Mouse (Mus musculus) CD4-positive naive resting alpha-beta T cell, adult 76 days (primary cell): ENCODE measurements around the gene Olfr315. TPM values are rescaled to one million over a fixed set of nuclear protein-coding genes. Genes with fewer than 3 reads are reported as not detected.

Experiments used
- total RNA-seq: library from RNA; stranded (reverse); gene quantifications from one replicate; pipeline ENCODE4 v1.2.4, GENCODE M21; 2023

The Olfr315 gene
- total RNA-seq, result not detected

DNA sequence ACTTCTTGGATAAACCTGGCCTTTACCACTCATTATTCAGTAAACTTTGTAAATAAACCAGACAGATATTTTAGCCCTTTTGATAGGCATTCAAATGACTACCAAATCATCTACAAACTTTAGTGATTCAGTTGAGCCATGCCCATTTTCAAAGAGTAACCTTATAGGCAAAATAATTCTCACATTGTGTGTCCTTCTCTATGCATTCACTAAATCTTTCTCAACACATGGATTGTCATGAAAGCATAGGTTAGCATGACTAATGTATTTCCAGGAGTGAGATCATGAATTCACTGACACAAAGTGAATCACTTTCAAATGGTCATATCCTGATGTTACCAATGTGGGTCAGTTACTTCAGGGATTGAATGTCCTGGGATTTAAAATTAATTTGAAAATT is at the start of gene Olfr315:
Gene Olfr315, plus strand, starts transcription at position 301 of the 400 bp plus-strand sequence.

GRCm38 (mm10) chr11:58723914-58724313 is 49.1 kb upstream of the Olfr315 start, which contains the start of gene Olfr318:
Gene Olfr318 (minus strand): TSS chr11:58724014.

DNA sequence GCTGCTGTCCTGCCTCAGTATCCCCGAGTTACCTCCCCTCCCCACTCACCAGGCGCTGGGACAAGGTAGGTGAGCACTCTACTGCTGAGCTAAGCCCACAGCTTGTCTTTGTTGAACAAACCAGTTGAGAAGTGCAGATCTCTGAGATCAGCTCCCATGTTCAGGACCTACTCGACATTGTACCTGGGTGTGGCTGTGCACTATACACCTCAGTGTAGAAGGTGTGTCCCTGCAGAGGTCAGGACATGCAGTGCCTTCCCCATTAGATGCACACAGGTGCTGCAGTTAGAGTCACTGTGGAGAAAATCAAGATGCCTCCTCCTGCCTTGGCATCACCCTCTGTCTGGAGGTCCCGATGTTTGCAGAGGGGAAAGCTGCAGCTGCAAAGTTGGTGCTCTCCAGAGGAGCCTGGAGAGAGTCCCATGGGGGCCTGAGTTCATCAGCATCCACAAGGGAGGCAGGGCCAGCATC is 34.2 kb upstream of the Olfr315 start, which contains the start of gene Olfr317:
Gene Olfr317, minus strand, starts transcription at position 421 of the 471 bp plus-strand sequence.

DNA sequence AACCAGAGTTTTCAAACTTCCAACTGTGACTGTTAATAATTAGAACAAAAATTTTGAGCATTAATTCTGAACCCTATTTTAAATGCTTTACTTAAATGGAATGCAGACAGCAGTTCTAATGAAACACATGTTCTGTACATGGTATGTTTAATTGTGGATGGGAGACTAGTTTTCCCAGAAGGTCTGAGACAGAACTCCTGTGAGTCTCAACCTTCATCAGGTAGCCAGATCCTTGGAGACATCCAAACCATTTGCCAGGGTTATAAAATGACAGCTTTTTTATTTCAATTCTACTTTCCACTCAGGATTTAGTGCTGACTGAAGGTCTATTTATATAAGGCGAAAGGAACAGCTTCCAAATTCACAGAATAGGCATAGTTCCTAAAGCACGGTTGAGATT is 20.6 kb upstream of the Olfr315 start, which contains the start of gene Olfr316:
Gene Olfr316, plus strand, starts transcription at position 301 of the 400 bp plus-strand sequence.

DNA sequence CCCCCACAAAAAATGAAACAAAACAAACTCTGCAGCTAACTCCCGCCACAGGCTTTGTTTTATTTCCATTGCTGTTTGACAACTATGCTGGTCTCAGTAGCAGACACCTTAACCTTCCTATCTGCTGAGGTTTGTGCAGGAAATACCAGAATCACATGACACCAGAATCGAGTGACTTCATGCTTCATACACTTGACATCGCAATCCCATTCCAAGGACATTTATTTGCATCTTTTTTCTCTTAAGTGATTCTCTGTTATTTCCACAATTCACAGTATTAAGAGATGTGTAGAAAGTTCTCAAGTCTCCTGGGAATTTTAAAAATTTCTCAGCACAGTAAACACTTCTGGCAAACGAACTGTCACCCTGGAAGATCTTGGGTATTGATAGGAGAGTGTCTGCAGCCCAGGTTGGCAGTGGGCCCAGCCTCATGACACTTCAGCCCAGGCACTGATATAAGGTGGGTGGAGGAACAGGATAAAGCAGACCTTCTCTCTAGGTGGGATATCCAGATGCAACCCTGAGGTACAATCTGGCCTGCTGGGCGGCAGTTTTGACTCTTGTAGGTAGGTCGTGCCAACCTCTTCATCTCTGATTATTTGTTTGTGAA is 9.6 kb downstream of the Olfr315 start, which contains the start of gene Olfr314:
Gene Olfr314, plus strand, starts transcription at position 473 of the 610 bp plus-strand sequence.

GRCm38 (mm10) chr11:58801558-58802228 is 28.7 kb downstream of the Olfr315 start, which contains the start of gene Fam183b:
Gene Fam183b (minus strand): TSS chr11:58801960.

GRCm38 (mm10) chr11:58814700-58815099 is 41.7 kb downstream of the Olfr315 start, which contains the start of gene Olfr313:
Gene Olfr313 (plus strand): TSS chr11:58815000.

GRCm38 (mm10) chr11:58828937-58829336 is 55.9 kb downstream of the Olfr315 start, which contains the start of gene Olfr312:
Gene Olfr312 (plus strand): TSS chr11:58829237.

Other genes with a start within 250 kb of the Olfr315 start
- gene Olfr330, start 238.4 kb upstream of the Olfr315 start, total RNA-seq, result not detected
- not detected for gene Olfr329-ps, start 226.8 kb upstream of the Olfr315 start, total RNA-seq
- 0.56 TPM for gene Olfr328, start 217.6 kb upstream of the Olfr315 start, total RNA-seq
- not detected for gene Olfr224, start 202.6 kb upstream of the Olfr315 start, total RNA-seq
- not detected for gene Olfr325, start 195.5 kb upstream of the Olfr315 start, total RNA-seq
- gene Olfr324, start 178.1 kb upstream of the Olfr315 start, total RNA-seq, result not detected
- gene 2210407C18Rik, start 157.1 kb upstream of the Olfr315 start, total RNA-seq, result not detected
- not detected for gene Olfr323, start 142.7 kb upstream of the Olfr315 start, total RNA-seq
- gene Trim58, start 132.7 kb upstream of the Olfr315 start, total RNA-seq, result 0.35 TPM
- gene Olfr322, start 114.4 kb upstream of the Olfr315 start, total RNA-seq, result not detected
- gene Olfr320, start 92.1 kb upstream of the Olfr315 start, total RNA-seq, result not detected
- not detected for gene Olfr319, start 74.0 kb upstream of the Olfr315 start, total RNA-seq
- gene Olfr318, start 49.2 kb upstream of the Olfr315 start, total RNA-seq, result 0.70 TPM
- not detected for gene Olfr317, start 34.0 kb upstream of the Olfr315 start, total RNA-seq
- gene Olfr316, start 20.5 kb upstream of the Olfr315 start, total RNA-seq, result not detected
- gene Olfr314, start 9.8 kb downstream of the Olfr315 start, total RNA-seq, result not detected
- gene Fam183b, start 28.8 kb downstream of the Olfr315 start, total RNA-seq, result not detected
- not detected for gene Olfr313, start 41.8 kb downstream of the Olfr315 start, total RNA-seq
- not detected for gene Olfr312, start 56.0 kb downstream of the Olfr315 start, total RNA-seq
- not detected for gene Olfr311, start 66.1 kb downstream of the Olfr315 start, total RNA-seq
- gene Gm12258, start 74.0 kb downstream of the Olfr315 start, total RNA-seq, result 10.0 TPM
- 10.7 TPM for gene 2810021J22Rik, start 94.0 kb downstream of the Olfr315 start, total RNA-seq
- gene Zfp39, start 131.0 kb downstream of the Olfr315 start, total RNA-seq, result 8.5 TPM
- 0.62 TPM for gene Btnl10, start 144.7 kb downstream of the Olfr315 start, total RNA-seq
- gene Rnf187, start 165.7 kb downstream of the Olfr315 start, total RNA-seq, result 109 TPM
- 10.3 TPM for gene Hist3h2ba, start 175.7 kb downstream of the Olfr315 start, total RNA-seq
- gene Hist3h2a, start 181.5 kb downstream of the Olfr315 start, total RNA-seq, result 34.6 TPM
- gene Trim17, start 181.5 kb downstream of the Olfr315 start, total RNA-seq, result 0.38 TPM
- gene Trim11, start 204.9 kb downstream of the Olfr315 start, total RNA-seq, result 55.2 TPM